Mouse (Mus musculus): Measurements from ENCODE around the gene Adam1a. TPM values are rescaled to one million over a fixed set of nuclear protein-coding genes. Genes with fewer than 3 reads are reported as not detected.
A peak's percentile ranks its signal among the peaks of the same experiment; 100 is the strongest.

Adam1a gene
- polyA plus RNA-seq (2012; ENCODE audit: insufficient read depth, insufficient read length, missing spikeins) = 3.0 and 4.3 TPM in 2 replicates

GRCm38 (mm10) chr5:121544910-121545792 lies at the start of gene Adam1a, which contains the start of gene Gm42878:
TSS of gene Adam1a (minus strand) at chr5:121545482.
TSS of gene Gm42878 (minus strand) at chr5:121545482.
- Histone ChIP-seq H3K4me1 (ENCODE audit: control insufficient read depth, insufficient read depth, low read length) (peaks cover 18% of the 10 kb centered on the region), H3K27ac (ENCODE audit: insufficient read depth, low read depth, low read length) (peak within 1 kb of the TSS; percentile 83), H3K4me3 (ENCODE audit: insufficient read depth, low read length) (peak within 1 kb of the TSS; percentile 79)
- no peak for TF ChIP-seq CTCF (IDR thresholded peaks at IDR 0.05; ENCODE audit: low read depth, low read length)
- no peak for TF ChIP-seq POLR2A (IDR thresholded peaks at IDR 0.05; ENCODE audit: borderline replicate concordance, low read depth, low read length)

GRCm38 (mm10) chr5:121594714-121595313 lies 49.5 kb upstream of the Adam1a start:
- Histone ChIP-seq H3K4me1 (ENCODE audit: control insufficient read depth, insufficient read depth, low read length) (peaks cover 41% of the 10 kb centered on the region), H3K27ac (ENCODE audit: insufficient read depth, low read depth, low read length) (peak overlapping the region; percentile 91), H3K4me3 (ENCODE audit: insufficient read depth, low read length) (no peak overlapping the region)
- TF ChIP-seq CTCF (IDR thresholded peaks at IDR 0.05; ENCODE audit: low read depth, low read length) = no peak
- no peak for TF ChIP-seq POLR2A (IDR thresholded peaks at IDR 0.05; ENCODE audit: borderline replicate concordance, low read depth, low read length)

GRCm38 (mm10) chr5:121593451-121594401 lies 48.4 kb upstream of the Adam1a start, which contains the start of gene Aldh2:
TSS of gene Aldh2 (minus strand) at chr5:121593824.
- Histone ChIP-seq H3K4me1 (ENCODE audit: control insufficient read depth, insufficient read depth, low read length) (peaks cover 41% of the 10 kb centered on the region), H3K27ac (ENCODE audit: insufficient read depth, low read depth, low read length) (peak within 1 kb of the TSS; percentile 91), H3K4me3 (ENCODE audit: insufficient read depth, low read length) (peak within 1 kb of the TSS; percentile 94)
- TF ChIP-seq CTCF (IDR thresholded peaks at IDR 0.05; ENCODE audit: low read depth, low read length) (no peak), POLR2A (IDR thresholded peaks at IDR 0.05; ENCODE audit: borderline replicate concordance, low read depth, low read length) (0 out of 2 replicates have a peak, but pooled peaks have one; percentile 18)

GRCm38 (mm10) chr5:121592816-121593407 lies 47.6 kb upstream of the Adam1a start:
- peak overlapping the region; percentile 94 for H3K4me3 ChIP-seq (ENCODE audit: insufficient read depth, low read length)
- no peak for TF ChIP-seq POLR2A (IDR thresholded peaks at IDR 0.05; ENCODE audit: borderline replicate concordance, low read depth, low read length)
- TF ChIP-seq CTCF (IDR thresholded peaks at IDR 0.05; ENCODE audit: low read depth, low read length) = no peak
- peak overlapping the region; percentile 70 for H3K27ac ChIP-seq (ENCODE audit: insufficient read depth, low read depth, low read length)
- H3K4me1 ChIP-seq (ENCODE audit: control insufficient read depth, insufficient read depth, low read length) = peaks cover 37% of the 10 kb centered on the region

GRCm38 (mm10) chr5:121592064-121592815 lies 47.0 kb upstream of the Adam1a start:
- Histone ChIP-seq H3K4me1 (ENCODE audit: control insufficient read depth, insufficient read depth, low read length) (peaks cover 36% of the 10 kb centered on the region), H3K4me3 (ENCODE audit: insufficient read depth, low read length) (peak overlapping the region; percentile 94), H3K27ac (ENCODE audit: insufficient read depth, low read depth, low read length) (peak overlapping the region; percentile 70)
- TF ChIP-seq CTCF (IDR thresholded peaks at IDR 0.05; ENCODE audit: low read depth, low read length) (no peak), POLR2A (IDR thresholded peaks at IDR 0.05; ENCODE audit: borderline replicate concordance, low read depth, low read length) (no peak)

- TF ChIP-seq POLR2A (IDR thresholded peaks at IDR 0.05; ENCODE audit: borderline replicate concordance, low read depth, low read length) (no peak), CTCF (IDR thresholded peaks at IDR 0.05; ENCODE audit: low read depth, low read length) (no peak)
- Histone ChIP-seq H3K27ac (ENCODE audit: insufficient read depth, low read depth, low read length) (no peak overlapping the region), H3K4me3 (ENCODE audit: insufficient read depth, low read length) (peak overlapping the region; percentile 94), H3K4me1 (ENCODE audit: control insufficient read depth, insufficient read depth, low read length) (peaks cover 34% of the 10 kb centered on the region)
Observed at GRCm38 (mm10) chr5:121591417-121592063, 46.3 kb upstream of the Adam1a start.

GRCm38 (mm10) chr5:121589928-121590327 lies 44.6 kb upstream of the Adam1a start:
- TF ChIP-seq CTCF (IDR thresholded peaks at IDR 0.05; ENCODE audit: low read depth, low read length) (no peak), POLR2A (IDR thresholded peaks at IDR 0.05; ENCODE audit: borderline replicate concordance, low read depth, low read length) (no peak)
- Histone ChIP-seq H3K4me3 (ENCODE audit: insufficient read depth, low read length) (no peak overlapping the region), H3K27ac (ENCODE audit: insufficient read depth, low read depth, low read length) (no peak overlapping the region), H3K4me1 (ENCODE audit: control insufficient read depth, insufficient read depth, low read length) (peaks cover 33% of the 10 kb centered on the region)

All from bone marrow macrophage, adult 2 months (primary cell).